Mouse (Mus musculus) CD8-positive naive resting alpha-beta T cell, adult 2 months (primary cell): ENCODE data around the gene Ralgapb.
"Not testable (repeated sequence)": the region's sequence is repeated elsewhere in the genome, so short reads cannot be mapped to it uniquely, and the experiment has no call there.

Experiments used
- DNase-seq, 2 experiments: peaks; one replicate each; pipeline ENCODE4 v3.0.0; 2022; ENCODE audit warnings: low read depth in 2 of 2, low spot score in 2 of 2

The Ralgapb gene

GRCm38 (mm10) chr2:158397140-158397539 is 12.5 kb upstream of the Ralgapb start:
- not testable (repeated sequence) for DNase-seq

- no peak for DNase-seq
Observed at GRCm38 (mm10) chr2:158402915-158403314, 6.7 kb upstream of the Ralgapb start.

- DNase-seq, result no peak
Observed at GRCm38 (mm10) chr2:158408997-158409594, 552 bp upstream of the Ralgapb start.

- DNase-seq, result peak; percentile 20
Observed at GRCm38 (mm10) chr2:158410022-158411014, 670 bp downstream of the Ralgapb start.

GRCm38 (mm10) chr2:158413240-158413639 is 3.6 kb downstream of the Ralgapb start:
- no peak for DNase-seq

- no peak for DNase-seq
Observed at GRCm38 (mm10) chr2:158415826-158416225, 6.2 kb downstream of the Ralgapb start.

GRCm38 (mm10) chr2:158418663-158419062 is 9.0 kb downstream of the Ralgapb start:
- no peak for DNase-seq

GRCm38 (mm10) chr2:158445814-158446213 is 36.2 kb downstream of the Ralgapb start:
- DNase-seq, result no peak

- DNase-seq, result no peak
Observed at GRCm38 (mm10) chr2:158449845-158450244, 40.2 kb downstream of the Ralgapb start.

GRCm38 (mm10) chr2:158456451-158456850 is 46.8 kb downstream of the Ralgapb start:
- no peak for DNase-seq

GRCm38 (mm10) chr2:158457610-158458009 is 48.0 kb downstream of the Ralgapb start:
- no peak for DNase-seq

- DNase-seq, result no peak
Observed at GRCm38 (mm10) chr2:158462450-158462849, 52.8 kb downstream of the Ralgapb start.

- no peak for DNase-seq
Observed at GRCm38 (mm10) chr2:158474159-158474558, 64.5 kb downstream of the Ralgapb start.

- DNase-seq, result no peak
Observed at GRCm38 (mm10) chr2:158477640-158478039, 68.0 kb downstream of the Ralgapb start.

GRCm38 (mm10) chr2:158498457-158498856 is 88.8 kb downstream of the Ralgapb start:
- no peak for DNase-seq

GRCm38 (mm10) chr2:158501836-158502812 is 92.5 kb downstream of the Ralgapb start, which contains the start of gene Adig:
Adig (plus strand) TSS chr2:158502612.
- no peak for DNase-seq

- no peak for DNase-seq
Observed at GRCm38 (mm10) chr2:158503226-158503625, 93.6 kb downstream of the Ralgapb start.

GRCm38 (mm10) chr2:158503671-158504070 is 94.0 kb downstream of the Ralgapb start:
- no peak for DNase-seq

- no peak for DNase-seq
Observed at GRCm38 (mm10) chr2:158506475-158506874, 96.8 kb downstream of the Ralgapb start.

- DNase-seq, result no peak
Observed at GRCm38 (mm10) chr2:158507046-158507445, 97.4 kb downstream of the Ralgapb start.

- no peak for DNase-seq
Observed at GRCm38 (mm10) chr2:158510665-158511064, 101.0 kb downstream of the Ralgapb start.
